Mouse (Mus musculus): ENCODE measurements around the gene Hist2h4. TPM values are rescaled to one million over a fixed set of nuclear protein-coding genes. Genes with fewer than 3 reads are reported as not detected.

The Hist2h4 gene
- polyA plus RNA-seq (2015; fragmentation: Nextera tagmentation; extraction: Ambion mirVana): 4.9 and 5.1 TPM in 2 replicates

GRCm38 (mm10) chr3:96262979-96263550, at the start of gene Hist2h4:
Gene Hist2h4 (minus strand): TSS chr3:96263311.
- Histone ChIP-seq H3K27me3 (replicated peaks) (no peaks in the 10 kb centered on the region), H3K4me2 (peak within 1 kb of the TSS; percentile 73), H3K4me1 (peaks cover 31% of the 10 kb centered on the region), H3K9me3 (replicated peaks) (no peaks in the 10 kb centered on the region), H3K36me3 (no peaks in the 10 kb centered on the region), H3K4me3 (replicated peaks) (peak within 1 kb of the TSS; percentile 66), H3K9ac (replicated peaks) (peak within 1 kb of the TSS; percentile 89), H3K27ac (replicated peaks) (peak within 1 kb of the TSS; percentile 99)
- ATAC-seq (ENCODE audit: low FRiP score): peak; percentile 91
- WGBS: 0% methylated on average over 36 of the region's 40 CpGs

- no peak overlapping the region for H3K4me3 ChIP-seq (replicated peaks)
- H3K36me3 ChIP-seq: no peaks in the 10 kb centered on the region
- WGBS: 61% methylated on average over 8 of the region's 8 CpGs
- H3K9ac ChIP-seq (replicated peaks): no peak overlapping the region
- no peaks in the 10 kb centered on the region for H3K27me3 ChIP-seq (replicated peaks)
- H3K4me2 ChIP-seq: no peak overlapping the region
- H3K9me3 ChIP-seq (replicated peaks): no peaks in the 10 kb centered on the region
- no peak overlapping the region for H3K27ac ChIP-seq (replicated peaks)
- no peak for ATAC-seq (ENCODE audit: low FRiP score)
- no peaks in the 10 kb centered on the region for H3K4me1 ChIP-seq
Measured at GRCm38 (mm10) chr3:96312341-96313098, 49.4 kb upstream of the Hist2h4 start.

GRCm38 (mm10) chr3:96309441-96309840, 46.3 kb upstream of the Hist2h4 start:
- ATAC-seq (ENCODE audit: low FRiP score): no peak
- H3K36me3 ChIP-seq: no peaks in the 10 kb centered on the region
- H3K27me3 ChIP-seq (replicated peaks): no peaks in the 10 kb centered on the region
- no peaks in the 10 kb centered on the region for H3K9me3 ChIP-seq (replicated peaks)
- H3K27ac ChIP-seq (replicated peaks): no peak overlapping the region
- H3K9ac ChIP-seq (replicated peaks): no peak overlapping the region
- H3K4me2 ChIP-seq: no peak overlapping the region
- H3K4me3 ChIP-seq (replicated peaks): no peak overlapping the region
- 69% methylated on average over 3 of the region's 3 CpGs for WGBS
- H3K4me1 ChIP-seq: no peaks in the 10 kb centered on the region

- ATAC-seq (ENCODE audit: low FRiP score): no peak
Measured at GRCm38 (mm10) chr3:96306506-96306905, 43.4 kb upstream of the Hist2h4 start.

GRCm38 (mm10) chr3:96302076-96302475, 39.0 kb upstream of the Hist2h4 start:
- H3K27me3 ChIP-seq (replicated peaks): no peaks in the 10 kb centered on the region
- no peaks in the 10 kb centered on the region for H3K4me1 ChIP-seq
- no peak overlapping the region for H3K4me2 ChIP-seq
- no peak overlapping the region for H3K4me3 ChIP-seq (replicated peaks)
- no peak overlapping the region for H3K9ac ChIP-seq (replicated peaks)
- H3K36me3 ChIP-seq: no peaks in the 10 kb centered on the region
- H3K27ac ChIP-seq (replicated peaks): no peak overlapping the region
- WGBS: 83% methylated on average over 5 of the region's 5 CpGs
- ATAC-seq (ENCODE audit: low FRiP score): no peak
- no peaks in the 10 kb centered on the region for H3K9me3 ChIP-seq (replicated peaks)

More at GRCm38 (mm10) chr3:96306506-96306905, 43.4 kb upstream of the Hist2h4 start:
- Histone ChIP-seq H3K36me3 (no peaks in the 10 kb centered on the region), H3K9ac (replicated peaks) (no peak overlapping the region), H3K27me3 (replicated peaks) (no peaks in the 10 kb centered on the region), H3K9me3 (replicated peaks) (no peaks in the 10 kb centered on the region), H3K4me2 (no peak overlapping the region), H3K27ac (replicated peaks) (no peak overlapping the region), H3K4me1 (no peaks in the 10 kb centered on the region), H3K4me3 (replicated peaks) (no peak overlapping the region)
- WGBS: 77% methylated on average over 9 of the region's 9 CpGs

GRCm38 (mm10) chr3:96300706-96301529, 37.8 kb upstream of the Hist2h4 start:
- H3K4me3 ChIP-seq (replicated peaks): no peak overlapping the region
- ATAC-seq (ENCODE audit: low FRiP score): no peak
- peak overlapping the region; percentile 26 for H3K4me2 ChIP-seq

GRCm38 (mm10) chr3:96299562-96299961, 36.5 kb upstream of the Hist2h4 start:
- 97% methylated on average over 2 of the region's 2 CpGs for WGBS
- Histone ChIP-seq H3K4me2 (no peak overlapping the region), H3K27ac (replicated peaks) (no peak overlapping the region), H3K4me1 (no peaks in the 10 kb centered on the region), H3K9ac (replicated peaks) (no peak overlapping the region), H3K9me3 (replicated peaks) (no peaks in the 10 kb centered on the region), H3K36me3 (no peaks in the 10 kb centered on the region), H3K27me3 (replicated peaks) (no peaks in the 10 kb centered on the region), H3K4me3 (replicated peaks) (no peak overlapping the region)
- ATAC-seq (ENCODE audit: low FRiP score): no peak

More at GRCm38 (mm10) chr3:96300706-96301529, 37.8 kb upstream of the Hist2h4 start:
- H3K27me3 ChIP-seq (replicated peaks): no peaks in the 10 kb centered on the region
- no peaks in the 10 kb centered on the region for H3K4me1 ChIP-seq
- 74% methylated on average over 26 of the region's 26 CpGs for WGBS
- H3K9me3 ChIP-seq (replicated peaks): no peaks in the 10 kb centered on the region
- H3K36me3 ChIP-seq: no peaks in the 10 kb centered on the region
- no peak overlapping the region for H3K27ac ChIP-seq (replicated peaks)
- H3K9ac ChIP-seq (replicated peaks): no peak overlapping the region

- Histone ChIP-seq H3K9ac (replicated peaks) (no peak overlapping the region), H3K27ac (replicated peaks) (no peak overlapping the region), H3K4me1 (no peaks in the 10 kb centered on the region), H3K4me3 (replicated peaks) (no peak overlapping the region), H3K27me3 (replicated peaks) (no peaks in the 10 kb centered on the region), H3K9me3 (replicated peaks) (no peaks in the 10 kb centered on the region), H3K4me2 (no peak overlapping the region), H3K36me3 (no peaks in the 10 kb centered on the region)
- ATAC-seq (ENCODE audit: low FRiP score): no peak
- 90% methylated on average over 4 of the region's 4 CpGs for WGBS
Measured at GRCm38 (mm10) chr3:96298360-96298759, 35.2 kb upstream of the Hist2h4 start.

GRCm38 (mm10) chr3:96293787-96294186, 30.7 kb upstream of the Hist2h4 start, which contains the start of gene Fcgr1:
Gene Fcgr1 (minus strand): TSS chr3:96293969.
- Histone ChIP-seq H3K4me1 (no peaks in the 10 kb centered on the region), H3K36me3 (no peaks in the 10 kb centered on the region), H3K9ac (replicated peaks) (no peak within 1 kb of the TSS), H3K27me3 (replicated peaks) (no peaks in the 10 kb centered on the region), H3K4me2 (no peak within 1 kb of the TSS), H3K9me3 (replicated peaks) (no peaks in the 10 kb centered on the region), H3K27ac (replicated peaks) (no peak within 1 kb of the TSS), H3K4me3 (replicated peaks) (no peak within 1 kb of the TSS)
- no peak for ATAC-seq (ENCODE audit: low FRiP score)
- 89% methylated on average over 4 of the region's 4 CpGs for WGBS

GRCm38 (mm10) chr3:96293368-96293767, 30.3 kb upstream of the Hist2h4 start:
- no peak overlapping the region for H3K9ac ChIP-seq (replicated peaks)
- no peak for ATAC-seq (ENCODE audit: low FRiP score)
- no peaks in the 10 kb centered on the region for H3K27me3 ChIP-seq (replicated peaks)
- no peak overlapping the region for H3K4me3 ChIP-seq (replicated peaks)
- no peaks in the 10 kb centered on the region for H3K4me1 ChIP-seq
- H3K9me3 ChIP-seq (replicated peaks): no peaks in the 10 kb centered on the region
- H3K4me2 ChIP-seq: no peak overlapping the region
- no peaks in the 10 kb centered on the region for H3K36me3 ChIP-seq
- 57% methylated on average over 5 of the region's 5 CpGs for WGBS
- no peak overlapping the region for H3K27ac ChIP-seq (replicated peaks)

GRCm38 (mm10) chr3:96292641-96293040, 29.5 kb upstream of the Hist2h4 start:
- Histone ChIP-seq H3K4me2 (no peak overlapping the region), H3K9ac (replicated peaks) (no peak overlapping the region), H3K4me3 (replicated peaks) (no peak overlapping the region), H3K4me1 (no peaks in the 10 kb centered on the region), H3K27ac (replicated peaks) (no peak overlapping the region), H3K36me3 (no peaks in the 10 kb centered on the region), H3K9me3 (replicated peaks) (no peaks in the 10 kb centered on the region), H3K27me3 (replicated peaks) (no peaks in the 10 kb centered on the region)
- no peak for ATAC-seq (ENCODE audit: low FRiP score)
- 63% methylated on average over 6 of the region's 6 CpGs for WGBS

Data from neural tube, embryonic 15.5 days (tissue).